Mouse (Mus musculus): ENCODE results near the gene B3gnt2.

GRCm38 (mm10) chr11:22755180-22755579, 105.6 kb downstream of the B3gnt2 start:
- TF ChIP-seq CTCF (IDR thresholded peaks at IDR 0.05) (no peak), EP300 (IDR thresholded peaks at IDR 0.05) (no peak)
